Mouse (Mus musculus): Measurements from ENCODE around the gene Krtap28-13. TPM values are rescaled to one million over a fixed set of nuclear protein-coding genes. Genes with fewer than 3 reads are reported as not detected.

Krtap28-13 gene
- polyA plus RNA-seq, 1 experiment from 2014 or later: not detected

- H3K27me3 ChIP-seq (replicated peaks): no peaks in the 10 kb centered on the region
- no peak overlapping the region for H3K27ac ChIP-seq (replicated peaks)
- H3K9me3 ChIP-seq: no peaks in the 10 kb centered on the region
- WGBS: 85% methylated on average over 4 of the region's 4 CpGs
- H3K4me3 ChIP-seq: no peak overlapping the region
- peaks cover 31% of the 10 kb centered on the region for H3K4me1 ChIP-seq
- no peak for ATAC-seq (ENCODE audit: extremely low read depth, insufficient number of reproducible peaks, low FRiP score, low TSS enrichment)
- no peaks in the 10 kb centered on the region for H3K36me3 ChIP-seq
- H3K9ac ChIP-seq: no peak overlapping the region
- no peak overlapping the region for H3K4me2 ChIP-seq
These were observed 36.2 kb downstream of the Krtap28-13 start for GRCm38 (mm10) chr1:83096935-83097334.

- no peaks in the 10 kb centered on the region for H3K9me3 ChIP-seq
- peak overlapping the region; percentile 48 for H3K27ac ChIP-seq (replicated peaks)
- H3K27me3 ChIP-seq (replicated peaks): no peaks in the 10 kb centered on the region
- no peak overlapping the region for H3K4me2 ChIP-seq
- no peak for ATAC-seq (ENCODE audit: extremely low read depth, insufficient number of reproducible peaks, low FRiP score, low TSS enrichment)
- WGBS: 74% methylated on average over 2 of the region's 2 CpGs
- H3K9ac ChIP-seq: no peak overlapping the region
- no peaks in the 10 kb centered on the region for H3K36me3 ChIP-seq
- no peak overlapping the region for H3K4me3 ChIP-seq
- H3K4me1 ChIP-seq: peaks cover 34% of the 10 kb centered on the region
These were observed 38.4 kb downstream of the Krtap28-13 start for GRCm38 (mm10) chr1:83099160-83099559.

- H3K9me3 ChIP-seq: no peaks in the 10 kb centered on the region
- WGBS: 53% methylated on average over 7 of the region's 7 CpGs
- no peak overlapping the region for H3K4me2 ChIP-seq
- H3K27ac ChIP-seq (replicated peaks): peak overlapping the region; percentile 48
- no peak for ATAC-seq (ENCODE audit: extremely low read depth, insufficient number of reproducible peaks, low FRiP score, low TSS enrichment)
- H3K27me3 ChIP-seq (replicated peaks): no peaks in the 10 kb centered on the region
- no peak overlapping the region for H3K9ac ChIP-seq
- H3K4me3 ChIP-seq: no peak overlapping the region
- peaks cover 34% of the 10 kb centered on the region for H3K4me1 ChIP-seq
- no peaks in the 10 kb centered on the region for H3K36me3 ChIP-seq
These were observed 38.9 kb downstream of the Krtap28-13 start for GRCm38 (mm10) chr1:83099580-83100137.

GRCm38 (mm10) chr1:83101891-83102290, 41.2 kb downstream of the Krtap28-13 start:
- Histone ChIP-seq H3K4me1 (peaks cover 25% of the 10 kb centered on the region), H3K9me3 (no peaks in the 10 kb centered on the region), H3K4me2 (no peak overlapping the region), H3K27me3 (replicated peaks) (no peaks in the 10 kb centered on the region), H3K9ac (no peak overlapping the region), H3K36me3 (no peaks in the 10 kb centered on the region), H3K27ac (replicated peaks) (no peak overlapping the region; the same call in 1 of the 2 replicates), H3K4me3 (no peak overlapping the region)
- no peak for ATAC-seq (ENCODE audit: extremely low read depth, insufficient number of reproducible peaks, low FRiP score, low TSS enrichment)
- 42% methylated on average over 3 of the region's 3 CpGs for WGBS

- no peak for ATAC-seq (ENCODE audit: extremely low read depth, insufficient number of reproducible peaks, low FRiP score, low TSS enrichment)
These were observed 44.7 kb downstream of the Krtap28-13 start for GRCm38 (mm10) chr1:83105464-83105863.

GRCm38 (mm10) chr1:83107410-83107978, 46.8 kb downstream of the Krtap28-13 start:
- Histone ChIP-seq H3K4me1 (no peaks in the 10 kb centered on the region), H3K4me3 (no peak overlapping the region), H3K9ac (no peak overlapping the region), H3K4me2 (no peak overlapping the region), H3K36me3 (no peaks in the 10 kb centered on the region), H3K27me3 (replicated peaks) (no peaks in the 10 kb centered on the region), H3K9me3 (no peaks in the 10 kb centered on the region), H3K27ac (replicated peaks) (no peak overlapping the region)
- WGBS: 65% methylated on average over 5 of the region's 5 CpGs
- ATAC-seq (ENCODE audit: extremely low read depth, insufficient number of reproducible peaks, low FRiP score, low TSS enrichment): no peak

More at GRCm38 (mm10) chr1:83105464-83105863, 44.7 kb downstream of the Krtap28-13 start:
- no peak overlapping the region for H3K4me2 ChIP-seq
- H3K36me3 ChIP-seq: no peaks in the 10 kb centered on the region
- 57% methylated on average over 1 of the region's 1 CpGs for WGBS
- no peaks in the 10 kb centered on the region for H3K9me3 ChIP-seq
- H3K27me3 ChIP-seq (replicated peaks): no peaks in the 10 kb centered on the region
- H3K4me3 ChIP-seq: no peak overlapping the region
- H3K27ac ChIP-seq (replicated peaks): no peak overlapping the region
- H3K4me1 ChIP-seq: peaks cover 8% of the 10 kb centered on the region
- H3K9ac ChIP-seq: no peak overlapping the region

- Histone ChIP-seq H3K9ac (no peak overlapping the region), H3K36me3 (no peaks in the 10 kb centered on the region), H3K27me3 (replicated peaks) (no peaks in the 10 kb centered on the region), H3K9me3 (no peaks in the 10 kb centered on the region), H3K4me2 (no peak overlapping the region), H3K4me1 (peaks cover 9% of the 10 kb centered on the region), H3K27ac (replicated peaks) (no peak overlapping the region), H3K4me3 (no peak overlapping the region)
- ATAC-seq (ENCODE audit: extremely low read depth, insufficient number of reproducible peaks, low FRiP score, low TSS enrichment): no peak
These were observed 50.3 kb downstream of the Krtap28-13 start for GRCm38 (mm10) chr1:83110992-83111391.

Other genes with a start within 250 kb of the Krtap28-13 start
- 29.0 and 29.3 TPM in 2 replicates for gene Agfg1, start 221.4 kb upstream of the Krtap28-13 start, polyA plus RNA-seq (2015; fragmentation: Nextera tagmentation; extraction: Ambion mirVana)
- 0.19 TPM in 2 replicates for gene A030005L19Rik, start 147.6 kb upstream of the Krtap28-13 start, polyA plus RNA-seq (2015; fragmentation: Nextera tagmentation; extraction: Ambion mirVana)
- gene A030014E15Rik, start 136.0 kb upstream of the Krtap28-13 start, polyA plus RNA-seq (2015; fragmentation: Nextera tagmentation; extraction: Ambion mirVana): not detected in 2 replicates
- not detected in 2 replicates for gene Gm6217, start 129.5 kb upstream of the Krtap28-13 start, polyA plus RNA-seq (2015; fragmentation: Nextera tagmentation; extraction: Ambion mirVana)
- not detected in 2 replicates for gene A030003K21Rik, start 117.5 kb upstream of the Krtap28-13 start, polyA plus RNA-seq (2015; fragmentation: Nextera tagmentation; extraction: Ambion mirVana)
- not detected in 2 replicates for gene Gm7544, start 104.9 kb upstream of the Krtap28-13 start, polyA plus RNA-seq (2015; fragmentation: Nextera tagmentation; extraction: Ambion mirVana)
- not detected in 2 replicates for gene Gm47955, start 100.6 kb upstream of the Krtap28-13 start, polyA plus RNA-seq (2015; fragmentation: Nextera tagmentation; extraction: Ambion mirVana)
- not detected in 2 replicates for gene Gm47959, start 60.4 kb upstream of the Krtap28-13 start, polyA plus RNA-seq (2015; fragmentation: Nextera tagmentation; extraction: Ambion mirVana)
- gene Slc19a3, start 22.5 kb upstream of the Krtap28-13 start, polyA plus RNA-seq (2015; fragmentation: Nextera tagmentation; extraction: Ambion mirVana): 1.6 and 2.0 TPM in 2 replicates
- gene Krtap28-10, start 18.4 kb upstream of the Krtap28-13 start, polyA plus RNA-seq (2015; fragmentation: Nextera tagmentation; extraction: Ambion mirVana): not detected in 2 replicates
- not detected in 2 replicates for gene Gm47969, start 16.0 kb upstream of the Krtap28-13 start, polyA plus RNA-seq (2015; fragmentation: Nextera tagmentation; extraction: Ambion mirVana)
- gene A030005K14Rik, start 1.6 kb upstream of the Krtap28-13 start, polyA plus RNA-seq (2015; fragmentation: Nextera tagmentation; extraction: Ambion mirVana): not detected in 2 replicates
- gene Ccl20, start 55.8 kb downstream of the Krtap28-13 start, polyA plus RNA-seq (2015; fragmentation: Nextera tagmentation; extraction: Ambion mirVana): 0.25 and 0.47 TPM in 2 replicates
- not detected in 2 replicates for gene Daw1, start 98.8 kb downstream of the Krtap28-13 start, polyA plus RNA-seq (2015; fragmentation: Nextera tagmentation; extraction: Ambion mirVana)